Mouse (Mus musculus): ENCODE measurements around the gene Olfr125. TPM values are rescaled to one million over a fixed set of nuclear protein-coding genes. Genes with fewer than 3 reads are reported as not detected.

Gene Olfr125
- polyA plus RNA-seq, 1 experiment = not detected

DNA sequence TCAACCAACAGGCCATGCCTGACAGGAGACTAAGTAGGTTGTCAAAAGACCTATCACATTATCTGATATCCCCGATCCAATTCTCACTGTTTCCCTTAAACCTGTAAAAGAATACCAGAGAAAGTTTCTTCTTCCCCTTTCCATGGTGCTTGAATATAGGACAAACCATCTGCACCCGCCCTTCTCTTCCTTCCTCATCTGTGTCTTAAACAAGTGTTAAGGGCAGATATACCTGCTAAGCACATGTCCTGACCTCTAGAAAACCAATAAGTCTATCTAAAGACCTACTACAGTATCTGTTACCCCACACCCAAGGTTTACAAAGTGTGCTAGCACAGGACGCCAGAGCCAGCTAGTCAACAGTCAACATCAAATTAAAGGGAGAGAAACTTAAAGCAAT is 41.1 kb downstream of the Olfr125 start:
- Histone ChIP-seq H3K4me1 (replicated peaks; ENCODE audit: control insufficient read depth, insufficient read depth, low read length) (no peaks in the 10 kb centered on the region), H3K4me3 (ENCODE audit: control insufficient read depth, insufficient read depth, low read length) (no peak overlapping the region), H3K27ac (ENCODE audit: control insufficient read depth, insufficient read depth, low read length) (no peak overlapping the region), H3K36me3 (ENCODE audit: control insufficient read depth, insufficient read depth, low read length) (no peaks in the 10 kb centered on the region), H3K27me3 (ENCODE audit: control insufficient read depth, insufficient read depth, low read length) (no peaks in the 10 kb centered on the region)
- WGBS = 81% methylated on average over 3 of the region's 3 CpGs
- TF ChIP-seq POLR2A (IDR thresholded peaks at IDR 0.05; ENCODE audit: control insufficient read depth, extremely low read depth, insufficient read depth, low read length, poor library complexity) (no peak), CTCF (IDR thresholded peaks at IDR 0.05; ENCODE audit: borderline replicate concordance, control insufficient read depth, extremely low read depth, insufficient read depth, low read length, poor library complexity) (no peak)
- no peak for DNase-seq

Other genes starting within 250 kb of the Olfr125 start
- not detected in 2 replicates for gene Olfr114, start 240.2 kb upstream of the Olfr125 start, polyA plus RNA-seq (2012; rRNA removed)
- not detected in 2 replicates for gene Olfr115, start 205.8 kb upstream of the Olfr125 start, polyA plus RNA-seq (2012; rRNA removed)
- gene Olfr116, start 205.8 kb upstream of the Olfr125 start, polyA plus RNA-seq (2012; rRNA removed) = not detected in 2 replicates
- not detected in 2 replicates for gene Olfr117, start 169.2 kb upstream of the Olfr125 start, polyA plus RNA-seq (2012; rRNA removed)
- not detected in 2 replicates for gene Olfr118, start 166.0 kb upstream of the Olfr125 start, polyA plus RNA-seq (2012; rRNA removed)
- gene Olfr119, start 136.4 kb upstream of the Olfr125 start, polyA plus RNA-seq (2012; rRNA removed) = not detected in 2 replicates
- gene Olfr120, start 111.1 kb upstream of the Olfr125 start, polyA plus RNA-seq (2012; rRNA removed) = not detected in 2 replicates
- gene Olfr121, start 84.1 kb upstream of the Olfr125 start, polyA plus RNA-seq (2012; rRNA removed) = not detected in 2 replicates
- not detected in 2 replicates for gene Olfr122, start 64.3 kb upstream of the Olfr125 start, polyA plus RNA-seq (2012; rRNA removed)
- not detected in 2 replicates for gene Olfr123, start 39.4 kb upstream of the Olfr125 start, polyA plus RNA-seq (2012; rRNA removed)
- not detected in 2 replicates for gene Olfr124, start 33.1 kb upstream of the Olfr125 start, polyA plus RNA-seq (2012; rRNA removed)
- gene Olfr126, start 14.5 kb downstream of the Olfr125 start, polyA plus RNA-seq (2012; rRNA removed) = not detected in 2 replicates
- gene Olfr127, start 67.5 kb downstream of the Olfr125 start, polyA plus RNA-seq (2012; rRNA removed) = 0.09 TPM in 1 of 2 replicates, not detected in the other
- not detected in 2 replicates for gene Olfr128, start 87.6 kb downstream of the Olfr125 start, polyA plus RNA-seq (2012; rRNA removed)
- not detected in 2 replicates for gene Olfr761, start 120.1 kb downstream of the Olfr125 start, polyA plus RNA-seq (2012; rRNA removed)
- gene Olfr129, start 227.1 kb downstream of the Olfr125 start, polyA plus RNA-seq (2012; rRNA removed) = 0.03 TPM in 1 of 2 replicates, not detected in the other
- not detected in 2 replicates for gene Olfr130, start 231.0 kb downstream of the Olfr125 start, polyA plus RNA-seq (2012; rRNA removed)

All from thymus, adult 2 months (tissue).